Mouse (Mus musculus): Measurements from ENCODE around the gene Plekhg2.

Gene Plekhg2

GRCm38 (mm10) chr7:28367663-28368275, 4.6 kb downstream of the Plekhg2 start:
- no peak for DNase-seq (ENCODE audit: low read depth, low spot score)

- no peak for DNase-seq (ENCODE audit: low read depth, low spot score)
Observed at GRCm38 (mm10) chr7:28362441-28363060, 9.8 kb downstream of the Plekhg2 start.

- no peak for DNase-seq (ENCODE audit: low read depth, low spot score)
Observed at GRCm38 (mm10) chr7:28361647-28362341, 10.6 kb downstream of the Plekhg2 start.

GRCm38 (mm10) chr7:28360291-28360690, 12.1 kb downstream of the Plekhg2 start:
- DNase-seq (ENCODE audit: low read depth, low spot score): no peak

GRCm38 (mm10) chr7:28359854-28360253, 12.5 kb downstream of the Plekhg2 start:
- no peak for DNase-seq (ENCODE audit: low read depth, low spot score)

GRCm38 (mm10) chr7:28358431-28358830, 14.0 kb downstream of the Plekhg2 start:
- no peak for DNase-seq (ENCODE audit: low read depth, low spot score)

- no peak for DNase-seq (ENCODE audit: low read depth, low spot score)
Observed at GRCm38 (mm10) chr7:28357984-28358383, 14.4 kb downstream of the Plekhg2 start.

GRCm38 (mm10) chr7:28356981-28357380, 15.4 kb downstream of the Plekhg2 start:
- DNase-seq (ENCODE audit: low read depth, low spot score): no peak

GRCm38 (mm10) chr7:28355221-28355620, 17.2 kb downstream of the Plekhg2 start:
- no peak for DNase-seq (ENCODE audit: low read depth, low spot score)

GRCm38 (mm10) chr7:28354596-28354995, 17.8 kb downstream of the Plekhg2 start:
- DNase-seq (ENCODE audit: low read depth, low spot score): no peak

- no peak for DNase-seq (ENCODE audit: low read depth, low spot score)
Observed at GRCm38 (mm10) chr7:28354113-28354581, 18.3 kb downstream of the Plekhg2 start.

- DNase-seq (ENCODE audit: low read depth, low spot score): no peak
Observed at GRCm38 (mm10) chr7:28353267-28353666, 19.1 kb downstream of the Plekhg2 start.

- DNase-seq (ENCODE audit: low read depth, low spot score): no peak
Observed at GRCm38 (mm10) chr7:28351676-28352191, 20.7 kb downstream of the Plekhg2 start.

GRCm38 (mm10) chr7:28350155-28350883, 22.1 kb downstream of the Plekhg2 start, which contains the start of gene Rps16:
Rps16 (plus strand) TSS chr7:28350652.
- peak; percentile 84 for DNase-seq (ENCODE audit: low read depth, low spot score)

GRCm38 (mm10) chr7:28348601-28349000, 23.8 kb downstream of the Plekhg2 start:
- DNase-seq (ENCODE audit: low read depth, low spot score): no peak

GRCm38 (mm10) chr7:28347746-28348145, 24.7 kb downstream of the Plekhg2 start:
- no peak for DNase-seq (ENCODE audit: low read depth, low spot score)

- DNase-seq (ENCODE audit: low read depth, low spot score): no peak
Observed at GRCm38 (mm10) chr7:28344637-28345036, 27.8 kb downstream of the Plekhg2 start.

GRCm38 (mm10) chr7:28341381-28341780, 31.0 kb downstream of the Plekhg2 start:
- DNase-seq (ENCODE audit: low read depth, low spot score): no peak

- peak; percentile 54 for DNase-seq (ENCODE audit: low read depth, low spot score)
Observed at GRCm38 (mm10) chr7:28339213-28339917, 33.0 kb downstream of the Plekhg2 start.

GRCm38 (mm10) chr7:28338108-28338998, 34.0 kb downstream of the Plekhg2 start, which contains the start of gene Supt5:
Supt5 (minus strand) TSS chr7:28338746.
- peak; percentile 95 for DNase-seq (ENCODE audit: low read depth, low spot score)

Measured in WW6 (cell line).